Comparison of ENCODE assay signal across 2 mouse cellular contexts in the genomic region with DNA sequence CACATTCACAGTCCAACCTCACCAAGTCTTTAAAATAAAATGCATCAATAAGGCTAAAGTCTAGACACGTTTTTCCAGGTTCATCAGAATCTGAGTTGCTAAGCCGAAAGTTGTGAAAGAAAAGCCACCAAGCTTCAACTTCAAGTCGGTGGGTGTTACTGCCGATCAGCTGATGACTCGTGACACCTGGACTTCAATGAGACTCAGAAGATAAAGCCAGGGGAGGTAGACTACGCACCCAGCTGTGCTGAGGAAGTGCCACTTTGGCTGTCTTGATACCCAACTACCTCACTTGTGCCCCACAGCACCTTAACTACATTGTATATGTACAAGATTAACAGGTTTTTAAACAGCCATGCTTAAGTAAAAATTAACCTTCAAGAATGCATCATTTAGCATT.
TF ChIP-seq lines count a peak whose summit lies in the region.

No protein-coding gene starts in this region.

TF ChIP-seq in CH12.LX, 34 proteins besides CTCF, POLR2A, EP300 and RAD21 (continued from another document):
- no peak for TF ChIP-seq MYC (IDR thresholded peaks at IDR 0.05; ENCODE audit: low read depth, low read length)

TF ChIP-seq in myocyte, 11 proteins besides CTCF, POLR2A, EP300 and RAD21 (continued from another document):
- TF ChIP-seq MYOG (IDR thresholded peaks at IDR 0.05; ENCODE audit: control insufficient read depth in 1 of 3, insufficient read depth in 1 of 3, insufficient read length in 2 of 3, low read depth in 2 of 3) (no peak), USF1 (IDR thresholded peaks at IDR 0.05; ENCODE audit: low read depth) (no peak), MAX (IDR thresholded peaks at IDR 0.05; ENCODE audit: low read depth) (no peak), CEBPB (IDR thresholded peaks at IDR 0.05; ENCODE audit: insufficient read depth, poor library complexity, severe bottlenecking) (no peak), POLR2AphosphoS2 (IDR thresholded peaks at IDR 0.05; ENCODE audit: insufficient read length, low read depth) (no peak), TCF3 (IDR thresholded peaks at IDR 0.05; ENCODE audit: insufficient read length, low read depth) (no peak), TCF12 (IDR thresholded peaks at IDR 0.05; ENCODE audit: insufficient read depth, poor library complexity, severe bottlenecking) (no peak)
TF ChIP-seq in myocyte: peak in this region for 0.
